Mouse (Mus musculus): ENCODE measurements around the gene Qsox2. TPM values are rescaled to one million over a fixed set of nuclear protein-coding genes. Genes with fewer than 3 reads are reported as not detected.
A peak's percentile ranks its signal among the peaks of the same experiment; 100 is the strongest.

The Qsox2 gene
- total RNA-seq, 2 experiments from 2014 or later, result 22.9 to 23.4 TPM

- intact Hi-C loops (cut with DNase I), result no loop called here
- DNase-seq (ENCODE audit: low spot score in 2 of 2), result no peak
These were observed 60.6 kb downstream of the Qsox2 start for GRCm38 (mm10) chr2:26176731-26177130.

DNA sequence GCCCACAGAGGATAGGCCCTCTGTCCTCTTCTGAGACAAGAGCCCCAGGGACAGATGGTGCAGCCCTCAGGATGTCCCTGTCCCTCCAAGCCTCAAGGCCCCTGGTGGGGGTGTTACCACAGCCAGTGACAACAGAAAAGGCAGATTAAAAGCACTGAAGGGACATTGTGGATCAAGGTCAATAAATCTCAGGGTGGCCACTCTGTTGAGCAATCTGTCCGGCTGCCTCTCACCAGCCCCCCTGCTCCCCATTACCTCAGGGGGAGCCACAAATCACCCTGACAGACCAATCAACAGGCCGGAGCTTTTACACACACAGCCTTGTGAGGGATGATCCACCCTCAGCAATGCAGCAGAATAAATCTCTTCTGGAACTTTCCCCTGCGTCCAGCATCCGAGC lies 62.1 kb downstream of the Qsox2 start:
- intact Hi-C loops (cut with DNase I), result no loop called here
- no peak for DNase-seq (ENCODE audit: low spot score in 2 of 2)

DNA sequence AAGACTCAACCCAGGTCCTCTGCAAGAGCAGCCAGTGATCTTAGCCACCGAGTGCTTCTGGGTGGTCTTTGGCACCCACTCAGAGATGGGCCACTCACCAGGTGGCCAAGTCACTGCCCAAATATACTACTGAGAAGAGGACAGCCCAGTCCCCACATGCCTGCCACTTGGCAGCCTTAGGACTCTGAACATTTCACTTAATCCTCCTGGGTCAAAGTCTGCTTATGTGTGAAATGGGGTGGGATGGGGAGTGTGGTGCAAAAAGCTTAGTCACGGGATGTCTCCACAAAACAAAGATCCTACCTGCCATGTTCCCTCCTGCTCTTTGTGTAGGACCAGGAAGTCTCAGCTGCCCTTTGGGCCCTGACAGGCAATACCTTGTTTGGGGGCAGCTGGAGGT lies 65.2 kb downstream of the Qsox2 start:
- intact Hi-C loops (cut with DNase I), result no loop called here
- DNase-seq (ENCODE audit: low spot score in 2 of 2), result no peak

DNA sequence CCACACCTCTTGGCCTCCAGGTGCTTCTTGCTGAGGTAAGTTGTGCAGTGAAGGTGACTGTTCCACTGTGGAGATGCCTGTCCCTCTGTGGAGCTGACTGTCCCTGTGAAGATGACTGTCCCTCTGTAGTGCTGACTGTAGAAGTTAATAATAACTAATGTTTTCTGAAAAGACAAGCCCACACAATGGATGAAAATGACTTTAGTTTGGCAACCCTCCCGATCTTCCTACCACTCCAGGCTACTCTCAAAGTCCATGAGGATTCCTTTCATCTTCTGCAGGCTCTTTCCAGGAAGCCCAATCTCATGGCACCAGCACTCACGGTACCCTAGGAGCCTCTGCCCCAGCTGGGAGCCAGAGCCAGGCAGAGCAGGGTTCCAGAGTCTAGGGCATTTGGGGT lies 66.9 kb downstream of the Qsox2 start:
- intact Hi-C loops (cut with DNase I), result no loop called here

DNA sequence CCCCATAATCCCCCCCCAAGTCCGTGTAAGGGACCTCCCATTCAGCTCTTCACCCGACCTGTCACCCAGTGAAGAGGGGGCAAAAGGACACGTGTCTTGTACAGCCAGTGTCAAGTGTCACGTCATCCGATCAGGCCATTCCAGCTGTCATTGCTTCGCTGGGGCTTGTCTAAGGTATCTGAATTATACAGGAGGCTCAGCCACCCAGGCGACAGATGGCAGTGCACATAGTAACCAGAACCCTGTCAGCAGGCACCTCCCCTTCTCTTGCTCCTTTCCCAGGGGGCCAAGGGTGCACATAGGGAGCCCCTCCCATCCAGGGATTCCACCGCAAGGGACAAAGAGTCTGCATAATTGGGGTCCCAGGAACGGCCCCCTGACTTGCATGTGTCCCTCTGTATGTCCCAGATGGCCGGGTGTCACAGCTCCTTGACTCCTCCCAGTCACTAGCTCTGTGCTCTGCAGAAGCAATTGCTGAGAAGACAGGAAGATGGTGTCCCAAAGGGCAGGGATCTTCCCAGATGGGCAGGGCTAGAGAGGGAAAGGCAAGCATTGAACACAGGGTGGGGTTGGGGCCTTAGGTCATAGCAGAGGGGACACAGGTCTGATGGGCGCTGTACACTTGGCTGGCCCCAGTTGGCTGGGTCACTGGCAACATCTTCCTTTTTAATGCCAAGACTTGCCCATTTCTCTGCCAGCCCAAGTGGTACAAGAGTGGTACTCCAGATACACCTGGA lies 68.3 kb downstream of the Qsox2 start:
- no peak for DNase-seq (ENCODE audit: low spot score in 2 of 2)
- intact Hi-C loops (cut with DNase I), result no loop called here

More for the DNA sequence above, 66.9 kb downstream of the Qsox2 start:
- DNase-seq (ENCODE audit: low spot score in 2 of 2), result peak in 1 of 2 experiments; percentile 31

DNA sequence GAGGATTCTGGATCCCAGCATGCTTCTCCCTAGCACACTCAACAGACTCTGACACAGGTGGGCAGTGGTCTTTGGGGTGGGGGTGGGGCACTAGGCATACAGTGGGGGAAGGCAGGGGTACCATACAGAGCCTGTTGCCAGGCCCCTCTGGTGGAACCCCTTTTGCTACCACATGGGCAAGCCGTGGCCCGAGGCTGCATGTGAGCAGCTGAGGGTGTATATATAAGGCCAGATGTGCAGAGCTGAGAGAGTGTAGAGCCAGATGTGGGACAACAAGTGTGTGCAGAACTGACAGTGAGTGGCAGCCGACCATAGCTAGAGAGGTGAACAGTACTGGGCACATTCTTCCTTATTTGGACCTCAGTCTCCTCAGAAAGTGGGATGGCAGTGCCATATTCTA lies 70.4 kb downstream of the Qsox2 start:
- intact Hi-C loops (cut with DNase I), result no loop called here

More for the DNA sequence above, 70.4 kb downstream of the Qsox2 start:
- no peak for DNase-seq (ENCODE audit: low spot score in 2 of 2)

Other genes with a start within 250 kb of the Qsox2 start
- gene Ubac1, start 215.8 kb downstream of the Qsox2 start, total RNA-seq (2021), result 10 to 100 TPM; 80.3 to 86.7 TPM
- gene Nacc2, start 114.3 kb downstream of the Qsox2 start, total RNA-seq (2021), result 10 to 100 TPM; 58.1 to 58.8 TPM
- not detected for gene Lhx3, start 29.2 kb downstream of the Qsox2 start, total RNA-seq (2021)
- gene Ccdc187, start 57.0 kb upstream of the Qsox2 start, total RNA-seq (2021), result 1 to 10 TPM in 1 of 2 experiments, under 1 TPM in 1; 0.59 to 1.5 TPM
- 10 to 100 TPM; 60.7 to 64.2 TPM for gene Gpsm1, start 78.0 kb upstream of the Qsox2 start, total RNA-seq (2021)
- gene Dnlz, start 114.6 kb upstream of the Qsox2 start, total RNA-seq (2021), result 10 to 100 TPM; 25.4 to 28.8 TPM
- 1 to 10 TPM; 2.4 to 2.8 TPM for gene Card9, start 123.4 kb upstream of the Qsox2 start, total RNA-seq (2021)
- gene Snapc4, start 143.1 kb upstream of the Qsox2 start, total RNA-seq (2021), result 10 to 100 TPM; 66.3 to 68.0 TPM
- 100 to 1,000 TPM; 172 to 175 TPM for gene Entr1, start 151.8 kb upstream of the Qsox2 start, total RNA-seq (2021)
- gene Pmpca, start 151.8 kb upstream of the Qsox2 start, total RNA-seq (2021), result 100 to 1,000 TPM; 116 to 117 TPM
- 10 to 100 TPM; 18.8 to 20.8 TPM for gene Inpp5e, start 171.7 kb upstream of the Qsox2 start, total RNA-seq (2021)
- 10 to 100 TPM; 42.3 to 45.5 TPM for gene Sec16a, start 207.7 kb upstream of the Qsox2 start, total RNA-seq (2021)

Data from left cerebral cortex, postnatal 14 days (tissue).